Comparison of ENCODE assay signal across 18 mouse cellular contexts in genomic region chr15:96688036-96688435, GRCm38 (mm10). TPM values are rescaled to one million over a fixed set of nuclear protein-coding genes. Genes with fewer than 3 reads are reported as not detected.
DNase-seq lines count a peak whose midpoint lies in the region; ATAC-seq and TF ChIP-seq lines count a peak whose summit lies in the region.
"Had no signal": no experiment of that assay in that cellular context is flagged by ENCODE, and none has a peak within 500 bp of the region (broad histone marks: within the 10 kb centered on the region; RNA-seq: fewer than 3 reads in every experiment).

No protein-coding gene starts in this region.

- no peak overlapping the region for H3K4me3 ChIP-seq in forebrain, embryonic 14.5 days (ENCODE audit: low read depth, low read length)
- H3K4me3 ChIP-seq in forebrain, postnatal 0 days (ENCODE audit: low read depth, low read length), result no peak overlapping the region
- H3K4me3 ChIP-seq in kidney, embryonic 16.5 days (ENCODE audit: low read length), result no peak overlapping the region
- no peak overlapping the region for H3K4me3 ChIP-seq in kidney, embryonic 15.5 days (replicated peaks)
- H3K4me3 ChIP-seq in myocyte, result no peak overlapping the region
- no peak overlapping the region for H3K4me3 ChIP-seq in midbrain, postnatal 0 days (ENCODE audit: low read depth, low read length)
- H3K4me3 ChIP-seq: erythroblast, embryonic 14.5 days; hindbrain, embryonic 13.5 days; limb, embryonic 13.5 days; liver, embryonic 15.5 days; midbrain, embryonic 10.5 days; neural tube, embryonic 13.5 days had no signal

- no peak for TF ChIP-seq POLR2A in myocyte (IDR thresholded peaks at IDR 0.05; ENCODE audit: insufficient read length, low read depth)

- peaks cover 54% of the 10 kb centered on the region for H3K36me3 ChIP-seq in forebrain, embryonic 14.5 days (ENCODE audit: control insufficient read depth, insufficient read depth, low read length)
- peaks cover 51% of the 10 kb centered on the region for H3K36me3 ChIP-seq in forebrain, postnatal 0 days (ENCODE audit: insufficient read depth)
- H3K36me3 ChIP-seq in kidney, embryonic 16.5 days (ENCODE audit: insufficient read depth, low read length), result peaks cover 52% of the 10 kb centered on the region
- H3K36me3 ChIP-seq in kidney, embryonic 15.5 days, result peaks cover 60% of the 10 kb centered on the region
- peaks cover 59% of the 10 kb centered on the region for H3K36me3 ChIP-seq in myocyte (ENCODE audit: control insufficient read depth, insufficient read depth)
- peaks cover 40% of the 10 kb centered on the region for H3K36me3 ChIP-seq in midbrain, postnatal 0 days (ENCODE audit: insufficient read depth, low read length)

- H3ac ChIP-seq in myocyte (ENCODE audit: control insufficient read depth, insufficient read length), result no peak overlapping the region

- no peaks in the 10 kb centered on the region for H3K27me3 ChIP-seq in forebrain, embryonic 14.5 days (replicated peaks; ENCODE audit: control insufficient read depth, insufficient read depth, low read length)
- no peaks in the 10 kb centered on the region for H3K27me3 ChIP-seq in forebrain, postnatal 0 days (ENCODE audit: insufficient read depth, low read length)
- H3K27me3 ChIP-seq in kidney, embryonic 16.5 days (ENCODE audit: insufficient read depth, low read length), result no peaks in the 10 kb centered on the region
- H3K27me3 ChIP-seq in kidney, embryonic 15.5 days, result no peaks in the 10 kb centered on the region
- H3K27me3 ChIP-seq in myocyte (ENCODE audit: control insufficient read depth, insufficient read depth, insufficient read length), result no peaks in the 10 kb centered on the region
- no peaks in the 10 kb centered on the region for H3K27me3 ChIP-seq in midbrain, postnatal 0 days (ENCODE audit: insufficient read depth, low read length)
- H3K27me3 ChIP-seq: hindbrain, embryonic 13.5 days; limb, embryonic 13.5 days; liver, embryonic 15.5 days; neural tube, embryonic 13.5 days had no signal

- H3K79me2 ChIP-seq in myocyte (ENCODE audit: control insufficient read depth, insufficient read depth), result peaks cover 17% of the 10 kb centered on the region

- no peak for TF ChIP-seq CTCF in forebrain, postnatal 0 days (IDR thresholded peaks at IDR 0.05; ENCODE audit: low read depth)
- no peak for TF ChIP-seq CTCF in midbrain, postnatal 0 days (IDR thresholded peaks at IDR 0.05)

- no peak overlapping the region for H3K4me2 ChIP-seq in forebrain, embryonic 14.5 days (ENCODE audit: low read length)
- H3K4me2 ChIP-seq in forebrain, postnatal 0 days (ENCODE audit: low read depth), result no peak overlapping the region
- H3K4me2 ChIP-seq in kidney, embryonic 16.5 days (replicated peaks; ENCODE audit: low read depth, low read length), result no peak overlapping the region
- H3K4me2 ChIP-seq in kidney, embryonic 15.5 days, result no peak overlapping the region
- H3K4me2 ChIP-seq in myocyte (ENCODE audit: low read depth), result no peak overlapping the region
- no peak overlapping the region for H3K4me2 ChIP-seq in midbrain, postnatal 0 days (ENCODE audit: low read depth, low read length, poor library complexity, severe bottlenecking)
- H3K4me2 ChIP-seq: hindbrain, embryonic 13.5 days; limb, embryonic 13.5 days; liver, embryonic 15.5 days; neural tube, embryonic 13.5 days had no signal

- H3K27ac ChIP-seq in forebrain, embryonic 14.5 days (ENCODE audit: low read depth, low read length), result no peak overlapping the region
- no peak overlapping the region for H3K27ac ChIP-seq in forebrain, postnatal 0 days (ENCODE audit: low read depth, low read length)
- no peak overlapping the region for H3K27ac ChIP-seq in kidney, embryonic 16.5 days (ENCODE audit: low read length)
- no peak overlapping the region for H3K27ac ChIP-seq in kidney, embryonic 15.5 days
- H3K27ac ChIP-seq in midbrain, postnatal 0 days (ENCODE audit: low read depth, low read length), result no peak overlapping the region
- H3K27ac ChIP-seq: hindbrain, embryonic 13.5 days; limb, embryonic 13.5 days; liver, embryonic 15.5 days; macrophage; midbrain, embryonic 10.5 days; neural tube, embryonic 13.5 days had no signal

- 82% methylated on average over 6 of the region's 6 CpGs for WGBS in forebrain, embryonic 14.5 days
- 66% methylated on average over 6 of the region's 6 CpGs for WGBS in forebrain, postnatal 0 days
- 83% methylated on average over 6 of the region's 6 CpGs for WGBS in kidney, embryonic 16.5 days
- WGBS in kidney, embryonic 15.5 days, result 85% methylated on average over 6 of the region's 6 CpGs
- WGBS in midbrain, postnatal 0 days, result 80% methylated on average over 6 of the region's 6 CpGs

- ATAC-seq in forebrain, embryonic 14.5 days, result 0 out of 2 replicates have a peak, but pooled peaks have one; percentile 11
- ATAC-seq in forebrain, postnatal 0 days, result no peak
- ATAC-seq in kidney, embryonic 16.5 days (ENCODE audit: low FRiP score, low TSS enrichment), result 0 out of 2 replicates have a peak, but pooled peaks have one; percentile 13
- no peak for ATAC-seq in kidney, embryonic 15.5 days (replicated peaks; ENCODE audit: low FRiP score)
- no peak for ATAC-seq in midbrain, postnatal 0 days (ENCODE audit: low FRiP score)

- DNase-seq in forebrain, embryonic 14.5 days (ENCODE audit: low spot score), result no peak
- no peak for DNase-seq in forebrain, postnatal 0 days
- DNase-seq in cerebellum, adult 8-10 months, result peak; percentile 31
- DNase-seq in midbrain, postnatal 0 days (ENCODE audit: low spot score), result no peak
- DNase-seq: adrenal gland, adult 8-10 months; gastrocnemius, postnatal 10 days; kidney, adult 9 months; thymus, postnatal 25 days had no signal

- H3K9ac ChIP-seq in forebrain, embryonic 14.5 days (ENCODE audit: low read length), result no peak overlapping the region
- no peak overlapping the region for H3K9ac ChIP-seq in forebrain, postnatal 0 days
- no peak overlapping the region for H3K9ac ChIP-seq in kidney, embryonic 16.5 days (replicated peaks; ENCODE audit: low read length)
- H3K9ac ChIP-seq in kidney, embryonic 15.5 days, result no peak overlapping the region
- no peak overlapping the region for H3K9ac ChIP-seq in midbrain, postnatal 0 days (replicated peaks; ENCODE audit: low read length, poor library complexity, severe bottlenecking)
- H3K9ac ChIP-seq: hindbrain, embryonic 13.5 days; limb, embryonic 13.5 days; liver, embryonic 15.5 days; neural tube, embryonic 13.5 days had no signal

- no peaks in the 10 kb centered on the region for H3K9me3 ChIP-seq in forebrain, embryonic 14.5 days (replicated peaks; ENCODE audit: control insufficient read depth, low read length)
- H3K9me3 ChIP-seq in forebrain, postnatal 0 days (ENCODE audit: low read length), result no peaks in the 10 kb centered on the region
- no peaks in the 10 kb centered on the region for H3K9me3 ChIP-seq in kidney, embryonic 16.5 days (ENCODE audit: low read length)
- no peaks in the 10 kb centered on the region for H3K9me3 ChIP-seq in kidney, embryonic 15.5 days (replicated peaks)
- no peaks in the 10 kb centered on the region for H3K9me3 ChIP-seq in midbrain, postnatal 0 days (ENCODE audit: low read length)
- H3K9me3 ChIP-seq: hindbrain, embryonic 13.5 days; limb, embryonic 13.5 days; liver, embryonic 15.5 days; midbrain, embryonic 10.5 days; neural tube, embryonic 13.5 days had no signal

- H3K4me1 ChIP-seq in forebrain, embryonic 14.5 days (ENCODE audit: control insufficient read depth, insufficient read depth, low read length), result no peaks in the 10 kb centered on the region
- no peaks in the 10 kb centered on the region for H3K4me1 ChIP-seq in forebrain, postnatal 0 days (ENCODE audit: insufficient read depth)
- no peaks in the 10 kb centered on the region for H3K4me1 ChIP-seq in kidney, embryonic 16.5 days (ENCODE audit: insufficient read depth, low read length)
- H3K4me1 ChIP-seq in kidney, embryonic 15.5 days, result peaks cover 8% of the 10 kb centered on the region; the same call in 1 of the 2 replicates
- H3K4me1 ChIP-seq in midbrain, postnatal 0 days (ENCODE audit: insufficient read depth, low read length), result no peaks in the 10 kb centered on the region

TF ChIP-seq in myocyte, 11 proteins besides CTCF, POLR2A, EP300 and RAD21:
- no peak for TF ChIP-seq REST (IDR thresholded peaks at IDR 0.05; ENCODE audit: insufficient read depth, insufficient read length)
- TF ChIP-seq POLR2AphosphoS2 (IDR thresholded peaks at IDR 0.05; ENCODE audit: insufficient read length, low read depth), result peak; percentile 44
TF ChIP-seq in myocyte: peak in this region for 1.

RNA-seq across cellular contexts. Expression of gene Slc38a2, which starts 11.5 kb away (rescaled TPM):
- 142 and 195 TPM in 2 replicates for polyA plus RNA-seq in forebrain, embryonic 14.5 days (2014; fragmentation: Nextera tagmentation; extraction: Ambion mirVana)
- 80.9 and 107 TPM in 2 replicates for total RNA-seq in forebrain, postnatal 0 days (2014; rRNA removed)
- 69.8 and 78.4 TPM in 2 replicates for polyA plus RNA-seq in forebrain, postnatal 0 days (2015; fragmentation: Nextera tagmentation; extraction: Ambion mirVana)
- polyA plus RNA-seq in kidney, embryonic 16.5 days (2015; fragmentation: Nextera tagmentation; extraction: Ambion mirVana), result 140 and 150 TPM in 2 replicates
- 134 and 138 TPM in 2 replicates for polyA plus RNA-seq in kidney, embryonic 15.5 days (2015; fragmentation: Nextera tagmentation; extraction: Ambion mirVana)
- 95.0 TPM for polyA plus RNA-seq in myocyte (2012; fragmentation: generic; extraction: Trizol)
- 90.9 and 96.1 TPM in 2 replicates for total RNA-seq in midbrain, postnatal 0 days (2014; rRNA removed)
- polyA plus RNA-seq in midbrain, postnatal 0 days (2015; fragmentation: Nextera tagmentation; extraction: Ambion mirVana), result 71.3 and 79.4 TPM in 2 replicates

RNA-seq across cellular contexts. Expression of gene Slc38a1, which starts 45.3 kb away (rescaled TPM):
- 100 and 129 TPM in 2 replicates for polyA plus RNA-seq in forebrain, embryonic 14.5 days (2014; fragmentation: Nextera tagmentation; extraction: Ambion mirVana)
- 52.7 and 73.3 TPM in 2 replicates for total RNA-seq in forebrain, postnatal 0 days (2014; rRNA removed)
- polyA plus RNA-seq in forebrain, postnatal 0 days (2015; fragmentation: Nextera tagmentation; extraction: Ambion mirVana), result 67.0 and 90.2 TPM in 2 replicates
- 62.4 and 75.7 TPM in 2 replicates for polyA plus RNA-seq in kidney, embryonic 16.5 days (2015; fragmentation: Nextera tagmentation; extraction: Ambion mirVana)
- polyA plus RNA-seq in kidney, embryonic 15.5 days (2015; fragmentation: Nextera tagmentation; extraction: Ambion mirVana), result 69.9 and 74.8 TPM in 2 replicates
- 28.5 TPM for polyA plus RNA-seq in myocyte (2012; fragmentation: generic; extraction: Trizol)
- total RNA-seq in midbrain, postnatal 0 days (2014; rRNA removed), result 75.2 and 90.4 TPM in 2 replicates
- polyA plus RNA-seq in midbrain, postnatal 0 days (2015; fragmentation: Nextera tagmentation; extraction: Ambion mirVana), result 76.1 and 91.2 TPM in 2 replicates

Comparison
In these comparisons a context has a peak if more than half of its experiments do, and no peak if none do; other contexts are left out.
1. ATAC-seq: peak in forebrain, embryonic 14.5 days (single experiment) and kidney, embryonic 16.5 days (single experiment); none in forebrain, postnatal 0 days (single experiment), kidney, embryonic 15.5 days (single experiment) and midbrain, postnatal 0 days (single experiment).